Mouse (Mus musculus) bone marrow macrophage, adult 2 months (primary cell): ENCODE results near the gene Lekr1.

ENCODE experiments used
- CTCF ChIP-seq: IDR thresholded peaks from 2 replicates; pipeline ENCODE4 v1.5.1; 2012; ENCODE audit warnings: low read depth, mild to moderate bottlenecking, low read length, moderate library complexity
- POLR2A ChIP-seq: IDR thresholded peaks from 2 replicates; pipeline ENCODE4 v1.6.1; 2012; ENCODE audit warnings: mild to moderate bottlenecking, low read depth, low read length, borderline replicate concordance

DNA sequence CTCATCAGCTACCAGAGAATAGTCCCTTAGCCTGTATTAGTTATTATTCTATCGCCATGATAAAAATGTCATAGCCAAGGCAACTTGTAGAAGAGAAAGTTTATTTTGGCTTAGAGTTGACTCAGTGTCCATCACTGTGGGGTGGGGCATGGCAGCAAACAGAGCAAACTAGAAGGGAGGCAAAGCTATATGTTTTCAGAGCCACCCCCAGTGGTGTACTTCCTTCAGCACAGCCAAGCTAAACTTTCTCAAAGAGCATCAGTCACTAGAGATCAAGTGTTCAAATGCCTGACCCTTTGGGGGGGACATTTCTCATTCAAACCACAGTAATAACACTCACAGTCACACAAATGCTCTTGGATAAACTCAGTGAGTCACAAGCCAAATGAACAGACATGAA, 22.4 kb upstream of the Lekr1 start:
- no peak for TF ChIP-seq POLR2A
- TF ChIP-seq CTCF, result no peak
